Mouse (Mus musculus): ENCODE measurements at regions not wholly inside any gene's neighbourhood (a gene's known extent, or its start where the extent isn't known, plus 50 kb on each side); places are given as distances from the start of the nearest gene placed in this dataset.
"Not testable (repeated sequence)": the region's sequence is repeated elsewhere in the genome, so short reads cannot be mapped to it uniquely, and the experiment has no call there.

- no peak for DNase-seq (ENCODE audit: low spot score in 2 of 2)
Measured at GRCm38 (mm10) chr4:81611191-81611590, 168.6 kb upstream of the Mpdz start.

DNA sequence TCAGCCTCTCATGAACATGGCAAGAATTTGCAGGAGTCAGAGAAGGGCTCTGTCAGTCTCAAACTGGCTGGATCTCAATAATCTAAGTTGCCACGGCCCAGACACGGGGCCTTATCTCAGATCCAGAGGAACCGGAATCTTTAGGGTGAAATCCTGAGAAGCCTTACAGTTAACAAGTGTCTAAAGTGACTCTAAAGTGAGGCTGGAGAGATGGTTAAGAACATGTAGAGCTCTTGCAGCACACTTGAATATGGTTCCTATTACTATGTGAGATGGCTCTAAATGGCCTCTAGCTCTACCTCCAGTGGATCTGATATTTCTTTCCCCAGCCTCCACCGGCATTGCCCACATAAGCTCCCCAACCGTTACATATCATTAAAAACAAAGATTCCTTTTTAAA lies 157.8 kb upstream of the Mpdz start:
- no peak for DNase-seq (ENCODE audit: low spot score in 2 of 2)

DNA sequence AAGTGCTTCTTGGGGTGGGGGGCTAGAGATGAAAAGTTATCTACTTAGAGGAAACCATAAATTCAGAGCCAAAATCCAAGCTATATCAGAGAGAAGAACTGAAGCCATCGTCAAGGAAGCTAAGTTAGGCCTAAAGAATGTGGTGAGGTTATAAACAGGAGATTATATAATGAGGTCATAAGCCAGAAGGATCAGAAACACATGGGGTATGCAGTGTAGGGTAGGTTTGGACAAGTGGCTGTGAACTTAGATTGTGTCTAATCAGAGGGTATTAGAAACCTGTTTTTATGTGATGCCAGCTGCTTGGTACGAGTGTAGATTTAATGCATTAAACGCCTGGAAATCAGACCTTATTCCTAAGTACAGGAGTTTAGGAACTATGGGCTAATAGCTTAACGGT lies 154.8 kb upstream of the Mpdz start:
- no peak for DNase-seq (ENCODE audit: low spot score in 2 of 2)

- DNase-seq (ENCODE audit: low spot score in 2 of 2) = not testable (repeated sequence)
Measured at GRCm38 (mm10) chr4:81593431-81593830, 150.8 kb upstream of the Mpdz start.

DNA sequence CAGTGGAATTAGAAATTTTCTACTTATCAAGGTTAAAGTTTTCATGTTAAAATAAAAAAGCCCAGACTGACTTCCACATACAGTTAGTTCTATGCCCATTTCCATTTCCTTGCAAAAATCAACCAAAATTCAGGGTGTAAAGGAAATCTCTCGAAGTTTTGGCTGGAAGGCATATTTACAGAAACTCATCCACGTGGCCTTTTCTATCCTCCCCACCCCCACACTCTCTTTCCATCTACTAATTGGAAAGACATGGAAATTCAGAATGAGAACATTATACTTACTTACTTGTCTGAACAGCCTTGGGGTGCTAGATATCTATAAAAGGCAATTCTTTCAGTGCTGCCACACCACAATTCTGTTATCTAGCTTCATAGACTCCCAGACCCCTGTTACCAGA lies 139.9 kb upstream of the Mpdz start:
- DNase-seq (ENCODE audit: low spot score in 2 of 2) = no peak

DNA sequence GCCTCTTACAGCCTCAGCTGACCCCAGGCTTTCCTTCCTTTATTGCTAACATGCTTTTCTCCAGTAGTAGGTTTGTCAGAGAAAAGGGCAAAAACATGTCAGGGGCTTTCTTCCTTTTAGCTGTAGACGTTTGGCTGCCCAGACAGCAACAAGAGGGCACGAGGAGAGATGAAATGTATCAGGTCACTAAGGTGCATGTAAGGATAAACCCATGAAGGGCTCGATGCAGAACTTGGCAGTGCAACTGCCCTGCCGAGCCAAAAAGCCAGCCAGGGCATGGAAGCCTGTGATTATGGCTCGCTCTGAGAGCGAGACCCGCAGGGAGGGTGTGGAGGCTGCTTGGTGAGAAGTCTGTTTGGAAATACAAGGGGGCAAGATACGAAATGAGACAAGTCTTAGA lies 137.9 kb upstream of the Mpdz start:
- DNase-seq (ENCODE audit: low spot score in 2 of 2) = peak in 1 of 2 experiments; percentile 22

GRCm38 (mm10) chr4:81579389-81580110 lies 136.9 kb upstream of the Mpdz start:
- no peak for DNase-seq (ENCODE audit: low spot score in 2 of 2)

DNA sequence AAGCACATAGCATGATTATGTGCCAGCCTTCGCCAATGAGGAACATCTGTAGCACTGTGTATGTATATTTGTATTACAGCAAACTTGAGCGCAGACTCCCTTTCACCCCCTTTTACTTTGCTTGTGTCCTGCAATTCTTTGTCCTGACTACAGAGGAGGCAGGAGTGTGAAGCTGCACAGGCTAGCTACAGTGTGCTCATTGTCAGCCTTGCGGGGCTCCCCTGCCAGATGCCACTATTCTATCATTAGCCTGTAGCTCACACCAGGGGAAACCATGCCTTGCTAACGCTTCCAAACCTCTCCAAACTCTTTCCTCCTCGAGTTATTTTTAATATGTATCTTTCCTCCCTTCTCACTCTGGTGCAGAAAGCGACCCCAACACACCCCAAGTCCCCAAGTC lies 136.4 kb upstream of the Mpdz start:
- no peak for DNase-seq (ENCODE audit: low spot score in 2 of 2)

GRCm38 (mm10) chr4:81573771-81574170 lies 131.2 kb upstream of the Mpdz start:
- DNase-seq (ENCODE audit: low spot score in 2 of 2) = no peak

- DNase-seq (ENCODE audit: low spot score in 2 of 2) = no peak
Measured at GRCm38 (mm10) chr4:81570736-81571135, 128.1 kb upstream of the Mpdz start.

GRCm38 (mm10) chr4:81569531-81569930 lies 126.9 kb upstream of the Mpdz start:
- DNase-seq (ENCODE audit: low spot score in 2 of 2) = no peak

DNA sequence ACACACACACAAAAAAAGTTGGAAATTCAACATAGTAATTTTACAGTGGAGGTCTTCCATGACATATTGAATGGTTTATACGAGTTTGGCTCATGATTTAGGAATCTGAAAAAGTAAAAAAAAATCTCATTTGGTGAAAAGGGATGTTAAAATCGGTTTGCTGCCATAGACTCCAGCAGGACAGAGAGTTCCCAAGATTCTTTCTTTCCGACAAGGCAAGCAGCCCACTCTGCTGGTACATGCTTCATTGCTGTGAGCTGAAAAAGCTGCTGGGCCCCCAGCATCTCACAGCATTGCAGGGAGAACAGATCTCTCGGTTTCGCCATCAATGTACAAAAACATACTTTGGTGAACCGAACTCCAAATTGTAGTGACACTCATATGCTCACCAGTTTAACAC lies 125.8 kb upstream of the Mpdz start:
- DNase-seq (ENCODE audit: low spot score in 2 of 2) = no peak

DNA sequence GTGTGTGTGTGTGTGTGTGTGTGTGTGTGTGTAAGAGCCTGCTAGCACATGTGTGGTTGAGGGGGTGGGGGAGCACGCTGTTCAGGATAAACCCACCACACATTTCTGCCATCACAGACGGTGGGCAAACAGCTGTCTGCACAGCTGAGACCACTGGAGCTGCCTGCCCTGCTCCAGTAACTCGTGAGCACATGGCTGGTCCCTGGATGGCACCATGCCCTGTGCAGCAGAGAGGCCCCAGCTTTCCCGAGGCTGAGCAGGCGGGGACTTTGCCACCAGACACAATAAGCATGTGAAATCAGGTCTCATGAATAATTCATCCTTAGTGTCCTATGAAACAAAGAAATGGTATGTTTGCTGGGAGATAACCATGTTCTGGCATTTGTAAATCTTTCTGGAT lies 125.3 kb upstream of the Mpdz start:
- DNase-seq (ENCODE audit: low spot score in 2 of 2) = no peak

GRCm38 (mm10) chr4:81566526-81566925 lies 123.9 kb upstream of the Mpdz start:
- DNase-seq (ENCODE audit: low spot score in 2 of 2) = no peak

DNA sequence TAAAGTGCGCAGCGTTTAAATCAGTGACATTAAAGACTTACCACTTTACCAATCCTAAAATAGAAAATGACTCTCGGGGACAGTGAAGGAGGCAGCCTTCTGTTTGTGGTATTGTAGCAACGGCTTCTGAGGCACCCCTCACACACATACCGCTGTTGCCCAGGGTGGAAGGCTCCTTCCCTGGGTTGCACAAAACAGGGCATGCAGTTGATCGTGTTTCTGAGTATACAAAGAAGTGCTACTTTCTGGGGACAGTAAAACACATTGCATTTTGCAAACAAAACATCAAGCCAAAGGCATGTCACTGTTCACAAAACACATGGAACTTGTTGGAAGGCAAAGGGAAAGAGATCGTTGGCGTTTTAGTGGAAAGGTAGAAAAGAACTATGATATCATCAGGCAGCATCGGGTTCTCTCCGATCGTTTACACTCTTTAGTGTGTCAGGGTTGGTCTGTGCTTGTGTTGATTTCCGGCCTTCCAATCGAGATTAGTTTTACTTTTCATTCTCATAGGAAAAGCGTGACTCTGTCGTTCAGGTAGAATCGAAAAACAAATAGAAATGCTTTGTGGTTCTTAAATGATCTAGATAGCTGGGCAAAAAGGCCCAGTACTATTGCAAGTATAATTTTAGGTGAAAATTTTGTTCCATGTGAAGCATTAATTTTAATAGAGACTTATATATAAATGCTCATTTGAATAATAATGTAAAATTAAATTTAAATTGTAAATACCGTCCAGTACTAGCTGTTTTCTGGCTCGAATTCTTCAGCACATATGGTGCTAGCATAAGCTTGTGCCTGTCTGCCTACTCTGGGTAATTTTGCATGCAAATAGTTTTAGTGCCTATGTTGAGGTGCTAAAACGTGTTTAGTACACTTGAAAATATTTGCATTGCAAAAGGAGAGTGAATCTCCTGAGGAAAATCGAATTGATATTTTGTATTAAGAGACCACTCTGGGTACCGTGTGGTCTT lies 123.1 kb upstream of the Mpdz start:
- no peak for DNase-seq (ENCODE audit: low spot score in 2 of 2)

GRCm38 (mm10) chr4:81564446-81564845 lies 121.8 kb upstream of the Mpdz start:
- DNase-seq (ENCODE audit: low spot score in 2 of 2) = no peak

DNA sequence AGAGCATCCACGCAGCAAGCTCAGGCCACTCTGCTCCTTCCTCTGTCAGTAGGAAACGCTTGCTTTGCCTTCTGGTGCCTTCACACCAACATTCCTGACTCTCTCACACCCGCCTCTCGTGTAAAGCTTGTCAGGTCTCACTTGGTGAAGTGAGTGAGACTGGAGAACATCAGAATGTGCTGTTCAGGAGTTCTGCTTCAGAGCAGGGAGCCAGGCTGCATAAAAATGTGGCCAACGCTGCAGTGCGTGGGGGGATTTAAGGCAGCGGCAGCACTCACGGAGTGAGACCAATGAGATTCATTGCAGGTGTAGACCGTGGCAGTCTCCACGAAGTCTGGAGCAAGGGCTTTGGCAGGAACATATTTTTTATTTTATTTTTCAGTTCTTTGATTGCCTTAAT lies 121.0 kb upstream of the Mpdz start:
- DNase-seq (ENCODE audit: low spot score in 2 of 2) = no peak

DNA sequence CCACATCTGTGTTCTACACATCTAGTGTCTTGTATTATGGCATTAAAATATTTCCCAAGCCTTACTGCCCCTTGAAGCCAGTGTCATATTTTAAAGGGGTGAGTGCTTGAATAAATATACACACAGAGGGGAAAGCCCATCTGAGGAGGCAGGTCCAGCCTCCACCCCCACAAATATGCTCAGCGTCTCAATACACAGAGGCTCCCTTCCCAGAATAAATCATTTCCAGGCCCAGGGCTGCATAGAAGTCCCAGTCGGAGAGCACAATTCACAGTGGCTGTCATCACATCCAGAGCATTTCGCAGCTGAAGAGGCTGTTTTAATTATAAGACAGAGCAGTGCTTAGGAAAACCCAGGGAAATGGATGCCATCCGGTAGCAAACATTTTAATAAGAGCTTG lies 118.8 kb upstream of the Mpdz start:
- DNase-seq (ENCODE audit: low spot score in 2 of 2) = no peak

- DNase-seq (ENCODE audit: low spot score in 2 of 2) = no peak
Measured at GRCm38 (mm10) chr4:81550816-81551215, 108.2 kb upstream of the Mpdz start.

GRCm38 (mm10) chr4:81550256-81550655 lies 107.6 kb upstream of the Mpdz start:
- no peak for DNase-seq (ENCODE audit: low spot score in 2 of 2)

DNA sequence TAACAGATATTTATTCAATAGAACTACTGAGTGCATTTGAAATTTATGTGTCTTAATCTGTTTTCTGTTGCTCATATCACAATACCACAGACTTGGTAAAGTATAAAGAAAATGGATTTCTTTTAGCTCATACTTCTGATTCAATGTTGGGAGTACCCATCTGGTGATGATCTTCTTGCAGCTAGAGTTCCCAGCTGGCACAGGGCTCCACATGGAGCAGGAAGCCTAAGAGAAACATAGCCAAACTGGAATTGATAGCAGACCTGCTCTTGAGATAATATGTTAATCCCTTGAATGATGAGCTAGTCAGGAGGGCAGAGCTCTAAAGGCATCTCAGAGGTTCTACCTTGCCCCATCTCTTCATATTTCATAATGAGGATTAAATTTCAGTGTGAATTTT lies 97.9 kb upstream of the Mpdz start:
- no peak for DNase-seq (ENCODE audit: low spot score in 2 of 2)

GRCm38 (mm10) chr4:81539551-81539950 lies 96.9 kb upstream of the Mpdz start:
- no peak for DNase-seq (ENCODE audit: low spot score in 2 of 2)
